Mouse (Mus musculus) liver, adult 2 months (tissue): Measurements from ENCODE around the gene Idh2. TPM values are rescaled to one million over a fixed set of nuclear protein-coding genes. Genes with fewer than 3 reads are reported as not detected.

Source experiments
- DNase-seq: peaks from one replicate; pipeline ENCODE4 v3.0.0-alpha.2; 2011; ENCODE audit warnings: low read depth, low spot score; ENCODE audit errors: extremely low read depth
- H3K27ac ChIP-seq: fragments of 200-500 bp; replicated peaks from 2 replicates; pipeline ENCODE4 v1.5.1; 2012; ENCODE audit warnings: low read depth, mild to moderate bottlenecking, control low read depth, inconsistent platforms, low read length; ENCODE audit not compliant: insufficient read depth
- H3K27me3 ChIP-seq: fragments of 200-500 bp; 2 replicates; pipeline ENCODE4 v1.6.1; 2012; ENCODE audit warnings: mild to moderate bottlenecking, moderate library complexity, low read length, inconsistent platforms; ENCODE audit not compliant: control insufficient read depth, insufficient read depth
- H3K36me3 ChIP-seq: fragments of 200-500 bp; 2 replicates; pipeline ENCODE4 v1.6.1; 2012; ENCODE audit warnings: low read length, inconsistent platforms; ENCODE audit not compliant: control insufficient read depth, insufficient read depth
- H3K4me1 ChIP-seq: fragments of 200-500 bp; 2 replicates; pipeline ENCODE4 v1.6.1; 2011; ENCODE audit warnings: low read length; ENCODE audit not compliant: control insufficient read depth, insufficient read depth
- H3K4me3 ChIP-seq: fragments of 200-500 bp; 2 replicates; pipeline ENCODE4 v1.5.1; 2011; ENCODE audit warnings: low read depth, mild to moderate bottlenecking, control low read depth, low read length, moderate library complexity; ENCODE audit not compliant: insufficient read depth
- H3K79me2 ChIP-seq: fragments of 200-500 bp; 2 replicates; pipeline ENCODE4 v1.6.1; 2012; ENCODE audit warnings: inconsistent platforms, mild to moderate bottlenecking, low read length, moderate library complexity; ENCODE audit not compliant: control insufficient read depth, insufficient read depth
- H3K9ac ChIP-seq: fragments of 200-500 bp; 2 replicates; pipeline ENCODE4 v1.6.1; 2012; ENCODE audit warnings: low read depth, mild to moderate bottlenecking, control low read depth, inconsistent platforms, low read length
- CTCF ChIP-seq: fragments of 200-500 bp; IDR thresholded peaks from 2 replicates; pipeline ENCODE4 v1.5.1; 2011; ENCODE audit warnings: low read depth, low read length, control low read depth
- POLR2A ChIP-seq: fragments of 200-500 bp; IDR thresholded peaks from 2 replicates; pipeline ENCODE4 v1.6.1; 2011; ENCODE audit warnings: low read length, control low read depth; ENCODE audit not compliant: insufficient read depth; ENCODE audit errors: extremely low read depth
- WGBS: fragments of 180-500 bp; shearing (Covaris S2); methylation state at CpG from one replicate; pipeline ENCODE4 v1.1.7; 2018; 5-methylcytosine and 5-hydroxymethylcytosine counted together
- polyA plus RNA-seq: library from polyadenylated mRNA; depleted of rRNA; stranded (reverse); fragments of >200 nt; gene quantifications from 2 replicates; pipeline ENCODE4 v1.2.3, GENCODE M21; 2012
- total RNA-seq: library from RNA; depleted of rRNA; stranded (reverse); fragments of >200 nt; gene quantifications from 2 replicates; pipeline ENCODE4 v1.2.3, GENCODE M21; 2014

Gene Idh2
- total and polyA plus RNA-seq, 2 experiments: 163 to 177 TPM

- no peak for DNase-seq
- Histone ChIP-seq H3K27me3 (no peaks in the 10 kb centered on the region), H3K4me3 (no peak overlapping the region), H3K79me2 (peaks cover 10% of the 10 kb centered on the region; the same call in 1 of the 2 replicates), H3K9ac (no peak overlapping the region), H3K4me1 (peaks cover 25% of the 10 kb centered on the region), H3K36me3 (no peaks in the 10 kb centered on the region), H3K27ac (no peak overlapping the region)
- WGBS: 73% methylated on average over 8 of the region's 8 CpGs
- TF ChIP-seq POLR2A: no peak
- no peak for TF ChIP-seq CTCF
Measured at GRCm38 (mm10) chr7:80073506-80073905, 41.7 kb downstream of the Idh2 start.

- peaks cover 14% of the 10 kb centered on the region; the same call in 1 of the 2 replicates for H3K79me2 ChIP-seq
- H3K4me3 ChIP-seq: no peak overlapping the region
- no peak for DNase-seq
- H3K27ac ChIP-seq: no peak overlapping the region
- no peaks in the 10 kb centered on the region for H3K36me3 ChIP-seq
- H3K9ac ChIP-seq: no peak overlapping the region
- TF ChIP-seq POLR2A (no peak), CTCF (no peak)
- WGBS: 87% methylated on average over 6 of the region's 6 CpGs
- H3K27me3 ChIP-seq: no peaks in the 10 kb centered on the region
- peaks cover 15% of the 10 kb centered on the region for H3K4me1 ChIP-seq
Measured at GRCm38 (mm10) chr7:80072297-80072696, 42.9 kb downstream of the Idh2 start.

GRCm38 (mm10) chr7:80071209-80071608 is 44.0 kb downstream of the Idh2 start:
- no peaks in the 10 kb centered on the region for H3K36me3 ChIP-seq
- H3K4me1 ChIP-seq: peaks cover 13% of the 10 kb centered on the region
- H3K27me3 ChIP-seq: no peaks in the 10 kb centered on the region
- H3K27ac ChIP-seq: no peak overlapping the region
- peaks cover 17% of the 10 kb centered on the region; the same call in 1 of the 2 replicates for H3K79me2 ChIP-seq
- DNase-seq: no peak
- 88% methylated on average over 9 of the region's 9 CpGs for WGBS
- TF ChIP-seq POLR2A: no peak
- no peak for TF ChIP-seq CTCF
- H3K9ac ChIP-seq: no peak overlapping the region
- no peak overlapping the region for H3K4me3 ChIP-seq

GRCm38 (mm10) chr7:80069615-80070327 is 45.4 kb downstream of the Idh2 start:
- no peaks in the 10 kb centered on the region for H3K36me3 ChIP-seq
- peaks cover 13% of the 10 kb centered on the region for H3K4me1 ChIP-seq
- H3K27ac ChIP-seq: no peak overlapping the region
- 38% methylated on average over 13 of the region's 13 CpGs for WGBS
- no peak overlapping the region for H3K9ac ChIP-seq
- TF ChIP-seq CTCF (no peak), POLR2A (no peak)
- peaks cover 22% of the 10 kb centered on the region; the same call in 1 of the 2 replicates for H3K79me2 ChIP-seq
- H3K27me3 ChIP-seq: no peaks in the 10 kb centered on the region
- H3K4me3 ChIP-seq: no peak overlapping the region
- DNase-seq: no peak

- H3K9ac ChIP-seq: no peak overlapping the region
- peaks cover 24% of the 10 kb centered on the region for H3K79me2 ChIP-seq
- peaks cover 13% of the 10 kb centered on the region for H3K4me1 ChIP-seq
- no peak overlapping the region for H3K4me3 ChIP-seq
- 69% methylated on average over 5 of the region's 7 CpGs for WGBS
- H3K27me3 ChIP-seq: no peaks in the 10 kb centered on the region
- DNase-seq: no peak
- no peaks in the 10 kb centered on the region for H3K36me3 ChIP-seq
- TF ChIP-seq POLR2A (no peak), CTCF (no peak)
- no peak overlapping the region for H3K27ac ChIP-seq
Measured at GRCm38 (mm10) chr7:80068341-80068740, 46.9 kb downstream of the Idh2 start.
